Mouse (Mus musculus) forelimb bud, embryonic 11.5 days (tissue): ENCODE measurements around the gene Haao.

Source experiments
- DNase-seq: peaks from one replicate; pipeline ENCODE4 v3.0.0-alpha.2; 2012; ENCODE audit warnings: low read depth, low spot score

Gene Haao

GRCm38 (mm10) chr17:83792388-83792787, 55.4 kb downstream of the Haao start:
- peak; percentile 10 for DNase-seq

- no peak for DNase-seq
These were observed 57.6 kb downstream of the Haao start for GRCm38 (mm10) chr17:83790158-83790557.

GRCm38 (mm10) chr17:83786418-83786817, 61.3 kb downstream of the Haao start:
- no peak for DNase-seq

- DNase-seq = peak; percentile 45
These were observed 65.0 kb downstream of the Haao start for GRCm38 (mm10) chr17:83782740-83783139.
